Mouse (Mus musculus) CH12F3 (cell line): ENCODE data around the gene C7.

Source experiments
- in situ Hi-C: fragments of 300-500 bp; cut with MboI; formaldehyde crosslinking; loops from 2 replicates; pipeline ENCODE4 v1.14.3; 2020; ENCODE audit warnings: low sequenced_read_pairs

C7 gene

DNA sequence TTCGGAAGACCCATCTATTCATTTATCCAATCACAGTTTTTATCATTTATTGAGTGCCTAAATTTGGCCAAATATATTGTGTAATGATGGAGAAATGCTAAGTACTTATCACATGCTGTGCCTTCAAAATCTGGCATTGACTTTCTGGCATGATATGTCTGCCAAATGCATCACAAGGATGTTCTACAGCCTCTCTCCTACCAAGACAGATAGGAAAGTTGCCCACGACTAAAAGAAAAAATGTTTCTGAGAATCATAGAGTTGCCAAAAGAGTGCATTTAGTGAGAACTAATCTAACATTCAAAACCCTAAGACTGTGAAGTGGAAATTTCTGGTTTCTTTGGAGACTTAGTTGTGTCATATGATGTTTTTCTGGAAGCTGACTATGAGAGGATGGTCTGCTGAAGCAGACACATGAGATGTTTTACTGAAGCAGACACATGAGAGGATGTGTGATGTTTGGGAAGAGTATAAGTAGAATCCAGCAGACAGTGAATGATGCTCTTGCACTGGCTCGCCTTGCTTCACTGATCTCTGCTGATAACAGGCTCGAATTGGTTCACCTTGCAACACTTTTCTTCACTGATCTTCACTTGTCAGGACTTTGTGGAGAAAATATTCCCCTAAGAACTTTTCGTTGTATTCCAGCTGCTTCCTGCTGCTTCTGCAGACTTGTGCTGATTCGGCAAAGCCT, 59.9 kb downstream of the C7 start:
- in situ Hi-C loops: no loop called here

GRCm38 (mm10) chr15:5002903-5003302, 60.6 kb downstream of the C7 start:
- in situ Hi-C loops: no loop called here

- in situ Hi-C loops: no loop called here
Measured at GRCm38 (mm10) chr15:4973355-4973754, 90.2 kb downstream of the C7 start.
